Mouse (Mus musculus): Measurements from ENCODE around the gene Tsen54.
A peak's percentile ranks its signal among the peaks of the same experiment; 100 is the strongest.

Gene Tsen54

GRCm38 (mm10) chr11:115814605-115815450, at the start of gene Tsen54:
Tsen54 (plus strand) TSS chr11:115814724.
- DNase-seq, result peak; percentile 89

- DNase-seq, result peak; percentile 97
Measured at GRCm38 (mm10) chr11:115765103-115765606, 49.4 kb upstream of the Tsen54 start, which contains the start of gene Tmem94. Tmem94 (plus strand) TSS chr11:115765433.

- DNase-seq, result peak; percentile 73
Measured at GRCm38 (mm10) chr11:115765607-115766141, 48.9 kb upstream of the Tsen54 start.

GRCm38 (mm10) chr11:115766356-115766943, 48.1 kb upstream of the Tsen54 start:
- peak; percentile 72 for DNase-seq

- DNase-seq, result no peak
Measured at GRCm38 (mm10) chr11:115766981-115767380, 47.5 kb upstream of the Tsen54 start.

- DNase-seq, result no peak
Measured at GRCm38 (mm10) chr11:115768896-115769295, 45.6 kb upstream of the Tsen54 start.

GRCm38 (mm10) chr11:115774653-115775052, 39.9 kb upstream of the Tsen54 start:
- DNase-seq, result no peak

- peak; percentile 65 for DNase-seq
Measured at GRCm38 (mm10) chr11:115775821-115776665, 38.5 kb upstream of the Tsen54 start.

GRCm38 (mm10) chr11:115776954-115777353, 37.6 kb upstream of the Tsen54 start:
- no peak for DNase-seq

- peak; percentile 65 for DNase-seq
Measured at GRCm38 (mm10) chr11:115777487-115778335, 36.8 kb upstream of the Tsen54 start.

GRCm38 (mm10) chr11:115779038-115779571, 35.4 kb upstream of the Tsen54 start:
- peak; percentile 98 for DNase-seq

- DNase-seq, result no peak
Measured at GRCm38 (mm10) chr11:115780141-115781070, 34.1 kb upstream of the Tsen54 start.

- DNase-seq, result no peak
Measured at GRCm38 (mm10) chr11:115786473-115786872, 28.1 kb upstream of the Tsen54 start.

GRCm38 (mm10) chr11:115789787-115790186, 24.7 kb upstream of the Tsen54 start:
- DNase-seq, result no peak

- no peak for DNase-seq
Measured at GRCm38 (mm10) chr11:115791919-115792318, 22.6 kb upstream of the Tsen54 start.

GRCm38 (mm10) chr11:115792353-115792752, 22.2 kb upstream of the Tsen54 start:
- no peak for DNase-seq

GRCm38 (mm10) chr11:115796898-115797297, 17.6 kb upstream of the Tsen54 start:
- DNase-seq, result no peak

GRCm38 (mm10) chr11:115797665-115798064, 16.9 kb upstream of the Tsen54 start:
- DNase-seq, result no peak

GRCm38 (mm10) chr11:115800981-115801380, 13.5 kb upstream of the Tsen54 start:
- no peak for DNase-seq

GRCm38 (mm10) chr11:115803072-115803709, 11.3 kb upstream of the Tsen54 start:
- DNase-seq, result no peak

Measured in lung, postnatal 36 days (tissue).